Mouse (Mus musculus) lung, postnatal 4 days (tissue): ENCODE measurements around the gene Igsf10.

Source experiments
- DNase-seq, 2 experiments: peaks; one replicate each; pipeline ENCODE4 v3.0.0; 2021

Igsf10 gene

DNA sequence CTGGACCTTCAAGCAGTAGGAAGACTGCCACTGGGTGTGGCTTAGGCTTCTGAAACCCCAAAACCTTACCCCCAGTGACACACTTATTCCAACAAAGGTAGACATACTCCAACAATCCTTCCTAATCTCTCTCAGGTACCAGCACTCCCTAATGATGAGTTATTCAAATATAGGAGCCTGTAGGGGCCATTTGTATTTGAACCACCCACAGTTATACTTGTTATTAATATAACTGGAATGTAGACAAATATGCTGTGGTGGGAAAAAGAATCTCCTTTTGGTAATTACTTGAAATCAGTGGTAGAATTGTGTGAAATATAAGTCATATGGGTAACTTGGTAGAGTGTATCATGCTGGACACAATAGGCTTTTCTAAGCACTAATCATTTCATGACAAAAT is 65.6 kb downstream of the Igsf10 start:
- no peak for DNase-seq

DNA sequence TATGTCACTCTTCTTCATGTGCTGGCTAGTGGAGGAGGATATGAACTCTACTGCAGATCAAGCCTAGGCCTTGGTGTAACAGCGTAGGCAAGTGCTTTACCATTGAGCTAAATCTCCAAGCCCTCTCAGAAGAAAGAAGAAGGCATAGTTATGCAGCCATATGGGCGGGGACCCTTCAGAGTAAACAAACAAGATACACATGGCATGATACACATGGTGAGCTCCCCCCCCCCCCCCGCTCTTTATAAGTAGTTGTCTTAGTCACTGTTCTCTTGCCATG is 66.0 kb downstream of the Igsf10 start:
- no peak for DNase-seq

GRCm38 (mm10) chr3:59277502-59278253 is 66.5 kb downstream of the Igsf10 start:
- no peak for DNase-seq

DNA sequence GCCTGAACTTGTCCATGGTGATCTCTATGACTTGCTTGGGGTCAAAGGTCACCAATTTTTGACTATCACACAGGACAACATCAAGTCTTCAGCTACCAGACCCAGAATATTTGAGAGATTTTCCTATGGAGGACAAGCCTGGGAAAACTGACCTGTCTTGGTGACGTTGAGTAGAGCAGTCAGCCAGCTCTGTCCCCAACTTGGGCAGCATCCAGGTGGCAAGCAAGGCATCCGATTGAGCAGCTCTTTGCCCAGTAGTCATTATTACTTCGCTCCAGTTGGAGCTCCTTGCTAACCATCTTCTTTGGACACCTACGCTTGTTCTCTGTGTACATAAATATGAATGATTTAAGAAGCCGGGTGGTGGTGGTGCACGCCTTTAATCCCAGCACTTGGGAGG is 73.4 kb downstream of the Igsf10 start:
- no peak for DNase-seq
